Mouse (Mus musculus) heart, embryonic 10.5 days (tissue): ENCODE results near the gene Ccdc71. TPM values are rescaled to one million over a fixed set of nuclear protein-coding genes. Genes with fewer than 3 reads are reported as not detected.

Source experiments
- DNase-seq: peaks from one replicate; pipeline ENCODE4 v3.0.0-alpha.2; 2017; ENCODE audit warnings: low spot score
- H3K27ac ChIP-seq: fragments of 300-500 bp; sonication (generic); 2 replicates; pipeline ENCODE4 v1.5.1; 2016; ENCODE audit warnings: mild to moderate bottlenecking
- H3K27me3 ChIP-seq: fragments of 300-500 bp; sonication (generic); 2 replicates; pipeline ENCODE4 v1.6.1; 2016; ENCODE audit warnings: mild to moderate bottlenecking; ENCODE audit not compliant: poor library complexity, insufficient read depth, severe bottlenecking
- H3K36me3 ChIP-seq: fragments of 300-500 bp; sonication (generic); 2 replicates; pipeline ENCODE4 v1.6.1; 2016; ENCODE audit warnings: mild to moderate bottlenecking, moderate library complexity
- H3K4me1 ChIP-seq: fragments of 300-500 bp; sonication (generic); 2 replicates; pipeline ENCODE4 v1.6.1; 2016; ENCODE audit warnings: mild to moderate bottlenecking
- H3K4me3 ChIP-seq: fragments of 300-500 bp; sonication (generic); 2 replicates; pipeline ENCODE4 v1.5.1; 2016; ENCODE audit warnings: mild to moderate bottlenecking, moderate library complexity
- H3K9me3 ChIP-seq: fragments of 300-500 bp; sonication (generic); 2 replicates; pipeline ENCODE4 v1.6.1; 2016; ENCODE audit warnings: mild to moderate bottlenecking, moderate library complexity
- WGBS: fragments of 180-500 bp; shearing (Covaris S2); methylation state at CpG from one replicate; pipeline ENCODE4 v1.1.7; 2016; 5-methylcytosine and 5-hydroxymethylcytosine counted together
- polyA plus RNA-seq: library from polyadenylated mRNA; unstranded; fragments of >200 nt; fragmentation: Nextera tagmentation; extraction: Ambion mirVana; gene quantifications from 2 replicates; pipeline ENCODE4 v1.2.1, GENCODE M21; 2016

The Ccdc71 gene
- 46.6 and 61.1 TPM in 2 replicates for polyA plus RNA-seq

DNA sequence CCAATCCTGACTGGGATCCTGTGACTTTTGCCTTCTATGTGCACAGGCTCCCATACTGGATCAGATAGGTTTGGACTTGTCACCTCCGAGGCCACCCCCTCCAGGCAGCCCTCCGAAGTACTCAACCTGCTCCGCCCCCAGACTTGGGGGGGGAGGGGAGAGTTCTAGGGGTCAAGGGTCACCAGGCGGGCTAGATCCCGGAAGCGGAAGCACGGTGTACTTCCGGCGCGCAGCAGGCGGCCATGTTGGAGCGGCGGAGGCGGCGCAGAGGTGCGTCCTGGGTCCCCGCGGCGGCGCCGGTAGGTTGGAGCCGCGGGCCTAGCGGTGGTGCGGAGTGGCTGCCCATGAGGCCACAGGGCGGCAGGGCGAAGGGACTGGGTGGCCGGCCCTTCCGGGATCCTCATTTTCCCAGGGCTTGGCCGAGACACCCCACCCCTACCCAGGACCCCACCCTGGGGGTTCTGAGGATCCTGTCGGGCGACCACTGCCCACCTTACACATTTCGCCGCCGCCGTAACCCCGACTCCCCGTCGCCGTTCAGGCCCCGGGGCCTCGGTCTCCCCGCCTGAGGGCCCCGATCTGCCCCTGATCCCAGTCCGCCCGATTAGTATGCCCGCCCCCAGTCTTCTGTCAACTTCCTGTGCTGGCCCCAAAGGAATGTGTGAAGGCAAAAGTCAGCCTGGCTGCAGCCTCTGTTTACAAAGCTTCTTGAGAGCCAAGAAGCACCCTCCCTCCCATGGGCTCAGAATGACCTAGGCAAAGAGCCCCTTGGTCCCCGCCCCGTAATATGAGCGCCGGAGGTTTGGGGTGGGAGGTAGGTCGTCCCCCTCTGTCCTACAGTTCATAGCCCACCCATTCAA is at the start of gene Ccdc71:
TSS of gene Ccdc71 (plus strand) at position 209 of the 860 bp plus-strand sequence.
- Histone ChIP-seq H3K27me3 (no peaks in the 10 kb centered on the region), H3K9me3 (no peaks in the 10 kb centered on the region), H3K4me3 (peak within 1 kb of the TSS; percentile 92), H3K4me1 (peaks cover 27% of the 10 kb centered on the region), H3K27ac (peak within 1 kb of the TSS; percentile 96), H3K36me3 (peaks cover 30% of the 10 kb centered on the region)
- peak; percentile 94 for DNase-seq
- WGBS, result under 1% methylated on average over 52 of the region's 52 CpGs

- no peak overlapping the region for H3K27ac ChIP-seq
- no peak overlapping the region for H3K4me3 ChIP-seq
- no peaks in the 10 kb centered on the region for H3K27me3 ChIP-seq
- no peaks in the 10 kb centered on the region for H3K4me1 ChIP-seq
- no peak for DNase-seq
- no peaks in the 10 kb centered on the region for H3K36me3 ChIP-seq
- WGBS, result 75% methylated on average over 9 of the region's 9 CpGs
- H3K9me3 ChIP-seq, result no peaks in the 10 kb centered on the region
Observed at GRCm38 (mm10) chr9:108411381-108411942, 48.9 kb upstream of the Ccdc71 start.

DNA sequence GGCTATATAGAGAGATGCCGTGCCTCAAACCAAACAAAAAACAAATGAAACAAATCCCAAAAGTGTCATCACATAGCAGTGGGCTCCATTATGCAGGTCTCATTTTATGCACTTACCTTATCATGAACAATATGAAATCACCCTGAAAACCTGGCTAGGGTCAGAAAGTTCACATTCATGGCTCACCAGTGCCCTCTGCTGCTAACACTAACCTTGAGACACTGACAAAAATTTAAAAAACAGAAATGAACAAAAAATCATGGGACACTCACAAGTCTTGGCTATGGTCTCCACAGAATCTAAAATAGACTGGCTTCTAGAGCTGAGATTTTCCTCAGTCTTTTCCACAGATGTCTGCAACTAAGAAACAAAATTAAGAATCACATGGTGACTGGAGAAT is 48.1 kb upstream of the Ccdc71 start:
- no peaks in the 10 kb centered on the region for H3K9me3 ChIP-seq
- no peak overlapping the region for H3K27ac ChIP-seq
- WGBS, result 64% methylated on average over 1 of the region's 1 CpGs
- H3K4me3 ChIP-seq, result no peak overlapping the region
- no peaks in the 10 kb centered on the region for H3K36me3 ChIP-seq
- DNase-seq, result no peak
- H3K4me1 ChIP-seq, result no peaks in the 10 kb centered on the region
- no peaks in the 10 kb centered on the region for H3K27me3 ChIP-seq

DNA sequence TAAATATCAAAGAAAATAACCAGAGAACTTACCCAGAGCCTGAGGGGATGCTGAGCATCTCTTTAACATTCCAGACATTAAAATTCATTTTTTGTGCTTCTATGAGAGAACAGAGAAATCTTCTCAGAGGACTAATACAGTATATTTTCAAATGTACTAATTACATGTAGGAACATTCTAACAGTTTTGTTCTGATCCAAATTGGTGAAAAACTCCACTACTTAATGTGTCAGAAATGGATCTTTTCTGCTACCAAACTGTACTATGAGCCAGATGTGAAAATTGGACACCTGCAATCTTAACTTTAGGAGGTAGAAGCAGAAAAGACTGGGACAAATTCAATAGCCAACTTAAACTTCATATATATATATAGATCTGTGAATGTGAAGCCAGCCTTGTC is 31.9 kb upstream of the Ccdc71 start, which contains the start of gene Ccdc36:
TSS of gene Ccdc36 (minus strand) at position 101 of the 400 bp plus-strand sequence.
- Histone ChIP-seq H3K9me3 (no peaks in the 10 kb centered on the region), H3K27me3 (no peaks in the 10 kb centered on the region; the same call in 1 of the 2 replicates), H3K27ac (no peak within 1 kb of the TSS), H3K4me3 (no peak within 1 kb of the TSS), H3K36me3 (no peaks in the 10 kb centered on the region), H3K4me1 (no peaks in the 10 kb centered on the region)
- no peak for DNase-seq

DNA sequence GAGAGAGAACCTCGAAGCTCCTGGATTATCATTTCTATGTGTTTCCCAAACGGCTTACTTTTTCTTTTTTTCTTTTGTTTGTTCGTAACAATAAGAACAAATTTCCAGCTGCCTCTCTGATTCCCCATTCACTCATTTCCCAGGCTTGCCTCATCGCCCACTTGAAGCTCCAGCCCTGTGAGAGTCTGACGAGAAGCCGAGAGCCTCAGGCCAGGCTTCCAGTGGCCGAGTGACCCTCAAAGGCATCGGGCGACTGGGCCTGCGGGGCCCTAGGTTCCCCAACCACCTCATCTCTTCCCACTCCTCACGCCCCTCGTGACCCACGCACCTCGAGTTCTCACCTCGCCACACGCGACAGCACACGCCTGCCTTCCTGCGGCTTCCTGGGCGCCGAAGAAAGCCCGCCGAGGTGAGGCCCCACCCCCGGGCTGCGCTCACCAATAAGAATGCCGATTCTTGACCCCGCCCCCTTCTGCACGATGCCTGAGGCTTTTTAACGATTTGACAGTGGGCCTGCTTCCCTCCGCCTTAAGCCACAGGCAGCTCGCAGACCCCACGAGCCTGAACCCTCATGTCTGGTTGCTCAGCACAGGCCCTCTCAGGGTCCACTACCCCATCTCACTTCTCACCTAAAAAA is 28.8 kb upstream of the Ccdc71 start:
- peak; percentile 84 for DNase-seq
- no peaks in the 10 kb centered on the region; the same call in 1 of the 2 replicates for H3K27me3 ChIP-seq
- H3K4me1 ChIP-seq, result no peaks in the 10 kb centered on the region
- peak overlapping the region; percentile 48 for H3K4me3 ChIP-seq
- no peaks in the 10 kb centered on the region for H3K36me3 ChIP-seq
- 0 out of 2 replicates have a peak overlapping the region, but pooled peaks have one; percentile 37 for H3K27ac ChIP-seq
- H3K9me3 ChIP-seq, result no peaks in the 10 kb centered on the region
- WGBS, result 40% methylated on average over 32 of the region's 32 CpGs

DNA sequence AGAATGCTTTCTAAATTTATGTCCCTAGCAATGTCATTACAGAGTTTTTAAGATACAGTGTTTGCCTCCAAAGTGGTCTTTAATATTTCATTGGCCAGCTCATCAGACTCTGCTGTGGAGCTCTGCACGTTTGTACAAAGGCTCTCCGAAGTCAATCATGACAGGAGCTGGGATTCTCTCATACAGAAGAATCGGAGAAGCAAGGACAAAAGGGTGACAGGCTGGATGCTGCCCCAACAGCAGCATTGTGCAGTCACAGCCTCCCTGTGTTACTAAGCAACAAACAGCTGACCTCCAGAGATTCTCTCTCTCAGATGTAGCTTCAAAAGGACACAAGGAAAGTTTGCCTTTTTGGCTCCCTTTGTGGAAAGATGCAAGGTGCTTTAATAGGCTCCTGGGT is 24.1 kb upstream of the Ccdc71 start, which contains the start of gene BC048562:
TSS of gene BC048562 (plus strand) at position 301 of the 400 bp plus-strand sequence.
- peaks cover 9% of the 10 kb centered on the region; the same call in 1 of the 2 replicates for H3K4me1 ChIP-seq
- H3K27ac ChIP-seq, result no peak within 1 kb of the TSS
- no peak for DNase-seq
- no peaks in the 10 kb centered on the region for H3K36me3 ChIP-seq
- H3K27me3 ChIP-seq, result no peaks in the 10 kb centered on the region
- WGBS, result 71% methylated on average over 3 of the region's 3 CpGs
- no peak within 1 kb of the TSS for H3K4me3 ChIP-seq
- no peaks in the 10 kb centered on the region for H3K9me3 ChIP-seq

- H3K4me3 ChIP-seq, result no peak overlapping the region
- no peak overlapping the region for H3K27ac ChIP-seq
- peaks cover 14% of the 10 kb centered on the region; the same call in 1 of the 2 replicates for H3K4me1 ChIP-seq
- H3K9me3 ChIP-seq, result no peaks in the 10 kb centered on the region
- 84% methylated on average over 6 of the region's 6 CpGs for WGBS
- no peaks in the 10 kb centered on the region for H3K36me3 ChIP-seq
- no peak for DNase-seq
- no peaks in the 10 kb centered on the region for H3K27me3 ChIP-seq
Observed at GRCm38 (mm10) chr9:108439176-108439575, 21.2 kb upstream of the Ccdc71 start.

GRCm38 (mm10) chr9:108440485-108440884 is 19.8 kb upstream of the Ccdc71 start:
- Histone ChIP-seq H3K27ac (peak overlapping the region; percentile 18), H3K4me3 (no peak overlapping the region), H3K36me3 (no peaks in the 10 kb centered on the region), H3K9me3 (no peaks in the 10 kb centered on the region), H3K27me3 (no peaks in the 10 kb centered on the region), H3K4me1 (peaks cover 15% of the 10 kb centered on the region; the same call in 1 of the 2 replicates)
- WGBS, result 58% methylated on average over 5 of the region's 5 CpGs
- DNase-seq, result peak; percentile 45

- H3K4me3 ChIP-seq, result no peak overlapping the region
- no peaks in the 10 kb centered on the region for H3K9me3 ChIP-seq
- H3K27me3 ChIP-seq, result no peaks in the 10 kb centered on the region
- DNase-seq, result no peak
- H3K27ac ChIP-seq, result no peak overlapping the region
- 75% methylated on average over 11 of the region's 11 CpGs for WGBS
- no peaks in the 10 kb centered on the region for H3K36me3 ChIP-seq
- H3K4me1 ChIP-seq, result peaks cover 20% of the 10 kb centered on the region; the same call in 1 of the 2 replicates
Observed at GRCm38 (mm10) chr9:108441236-108441919, 18.9 kb upstream of the Ccdc71 start.

GRCm38 (mm10) chr9:108445125-108445524 is 15.2 kb upstream of the Ccdc71 start:
- Histone ChIP-seq H3K36me3 (peaks cover 20% of the 10 kb centered on the region), H3K4me3 (no peak overlapping the region), H3K27me3 (no peaks in the 10 kb centered on the region), H3K27ac (no peak overlapping the region), H3K9me3 (no peaks in the 10 kb centered on the region), H3K4me1 (peaks cover 34% of the 10 kb centered on the region)
- WGBS, result 55% methylated on average over 9 of the region's 9 CpGs
- DNase-seq, result no peak

DNA sequence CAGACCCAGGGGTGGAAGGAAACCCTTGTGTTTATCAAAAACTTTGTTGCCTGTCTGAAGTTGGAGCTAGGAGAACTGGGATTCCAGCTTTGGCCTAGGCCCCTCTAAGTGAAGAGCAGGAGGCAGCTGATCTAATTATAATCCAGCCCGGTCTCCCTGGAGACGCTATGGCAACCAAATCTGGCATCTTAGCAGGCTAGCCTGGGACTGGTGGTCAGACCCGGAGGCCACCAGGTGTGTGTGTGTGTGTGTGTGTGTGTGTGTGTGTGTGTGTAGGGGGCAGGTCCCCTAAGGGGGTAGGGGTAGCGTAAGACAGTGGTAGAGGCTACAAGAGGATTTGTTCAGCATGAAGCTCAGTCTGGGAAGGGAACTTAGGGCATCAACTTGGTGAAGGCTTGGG is 10.5 kb upstream of the Ccdc71 start:
- peak overlapping the region; percentile 95 for H3K27ac ChIP-seq
- H3K4me3 ChIP-seq, result peak overlapping the region; percentile 74
- H3K36me3 ChIP-seq, result peaks cover 22% of the 10 kb centered on the region
- H3K4me1 ChIP-seq, result peaks cover 59% of the 10 kb centered on the region
- WGBS, result 38% methylated on average over 4 of the region's 4 CpGs
- H3K9me3 ChIP-seq, result no peaks in the 10 kb centered on the region
- no peaks in the 10 kb centered on the region for H3K27me3 ChIP-seq
- DNase-seq, result peak; percentile 92
